Mouse (Mus musculus) brain, embryonic 18.5 days (tissue): ENCODE results near the gene Bri3bp.

Experiments used
- DNase-seq: peaks from one replicate; pipeline ENCODE4 v3.0.0-alpha.2; 2012; ENCODE audit warnings: low read depth, low spot score

The Bri3bp gene

DNA sequence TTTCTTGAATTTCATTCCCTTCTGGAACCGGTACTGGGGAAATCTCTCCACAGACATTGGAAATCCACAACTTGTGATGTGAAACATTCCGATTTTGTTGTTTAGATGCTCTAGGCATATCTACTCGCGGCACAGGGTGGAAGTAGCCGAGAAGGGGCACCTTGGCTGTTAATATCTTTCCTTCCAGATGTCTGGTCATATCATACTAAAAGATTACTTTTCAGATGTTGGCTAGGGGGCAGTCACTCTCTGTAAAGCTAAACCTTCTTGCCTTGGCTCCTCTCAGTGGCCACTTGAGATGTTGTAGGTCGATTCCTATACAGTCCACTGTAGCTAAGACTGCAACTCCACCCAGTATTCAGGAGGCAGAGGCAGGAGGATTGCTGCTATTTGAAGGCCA, 14.7 kb downstream of the Bri3bp start:
- no peak for DNase-seq

DNA sequence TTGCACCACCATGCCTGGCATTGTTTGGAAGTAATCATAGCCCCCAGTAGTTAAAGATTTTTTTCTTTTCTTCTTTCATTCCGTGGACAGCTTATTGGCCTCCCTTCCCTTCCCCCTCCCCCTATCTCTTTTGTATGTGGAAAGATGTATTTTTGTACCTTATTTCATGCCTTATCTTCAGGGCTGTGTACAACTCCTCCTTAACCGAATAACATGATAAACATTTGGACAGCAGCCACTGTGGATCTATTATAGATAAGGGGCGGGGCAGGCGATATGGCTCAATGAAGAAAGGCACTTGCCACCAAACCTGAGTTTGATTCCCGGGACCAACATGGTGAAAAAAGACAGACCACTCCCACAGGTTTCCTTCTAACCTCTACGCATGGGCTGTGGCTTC, 16.2 kb downstream of the Bri3bp start:
- DNase-seq, result no peak

DNA sequence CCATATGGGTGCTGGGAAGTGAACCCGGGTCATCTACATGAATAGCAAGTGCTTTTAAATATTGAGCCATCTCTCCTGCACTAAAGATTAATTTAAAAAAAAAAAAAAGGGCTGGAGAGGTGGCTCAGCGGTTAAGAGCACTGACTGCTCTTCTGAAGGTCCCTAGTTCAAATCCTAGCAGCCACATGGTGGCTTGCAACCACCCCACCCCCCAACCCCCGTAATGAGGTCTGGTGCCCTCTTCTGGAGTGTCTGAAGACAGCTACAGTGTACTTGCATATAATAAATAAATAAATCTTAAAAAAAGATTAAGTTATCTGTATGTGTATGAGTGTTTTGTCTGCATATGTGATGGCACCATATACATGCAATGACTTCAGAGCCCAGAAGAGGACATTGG, 19.2 kb downstream of the Bri3bp start:
- DNase-seq, result no peak

DNA sequence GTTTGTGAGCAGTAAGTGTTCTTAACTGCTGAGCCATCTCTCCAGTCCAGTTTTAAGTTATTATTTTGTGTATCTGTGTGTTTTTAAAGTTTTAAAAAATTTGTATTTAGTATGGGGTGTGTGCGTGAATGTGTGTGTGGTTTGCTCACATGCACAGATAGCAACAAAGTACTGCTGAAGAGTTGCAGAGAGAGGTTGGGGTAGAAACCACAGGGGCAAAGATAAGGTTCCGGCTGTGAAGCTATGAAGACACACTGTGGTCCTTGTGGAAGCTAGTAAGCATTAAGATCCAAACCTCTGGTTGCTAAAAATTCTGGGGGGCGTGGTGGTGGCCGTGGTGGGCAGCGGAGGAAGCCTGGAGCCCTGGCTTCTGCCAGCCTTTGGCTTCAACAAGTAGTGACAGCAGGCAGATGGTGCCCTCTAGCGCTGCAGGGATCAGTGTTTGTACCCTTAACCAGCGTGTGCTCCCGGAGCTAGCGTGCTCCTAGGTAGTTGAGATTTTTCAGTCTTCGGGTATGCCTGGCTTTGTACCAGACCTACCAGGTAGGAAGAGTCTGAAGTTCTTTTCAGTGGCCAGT, 20.6 kb downstream of the Bri3bp start:
- no peak for DNase-seq

DNA sequence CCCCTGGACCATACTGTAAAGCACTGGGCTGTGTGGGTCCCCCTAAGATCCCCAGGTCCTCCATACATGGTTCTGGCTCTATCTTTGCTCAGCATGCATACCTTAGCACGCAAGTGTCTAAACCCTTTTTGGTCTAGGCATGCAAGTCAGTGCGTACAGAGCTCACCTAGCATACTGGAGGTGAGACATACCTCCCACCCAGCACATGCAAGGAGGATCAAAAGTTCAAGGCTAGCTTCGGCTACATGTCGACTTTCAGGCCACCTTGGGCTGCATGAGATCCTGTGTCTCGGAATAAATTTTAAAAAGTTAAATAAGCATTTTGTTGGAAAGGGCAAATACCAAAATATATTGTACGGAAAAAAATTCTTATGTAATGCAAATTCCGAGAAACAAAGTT, 23.8 kb downstream of the Bri3bp start:
- no peak for DNase-seq

DNA sequence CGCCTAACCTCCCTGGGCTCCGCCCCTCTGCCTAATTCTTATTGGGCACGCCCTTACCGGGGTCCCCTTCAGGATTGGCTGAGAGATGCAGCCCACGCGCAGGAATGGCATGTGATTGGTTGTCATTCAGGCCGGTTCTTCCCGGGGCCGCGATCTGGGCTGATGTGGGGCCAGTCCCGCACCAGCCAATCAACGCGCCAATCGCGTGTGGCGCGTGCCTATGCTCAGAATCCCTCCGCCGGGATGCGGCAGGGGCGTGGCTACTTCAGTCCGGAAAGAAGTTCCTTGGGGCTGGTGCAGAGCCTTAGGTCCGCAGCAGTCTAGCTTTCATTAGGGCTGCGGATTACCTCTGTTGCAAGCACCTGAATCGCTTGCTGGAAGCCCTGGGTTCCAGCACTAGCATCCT, 24.3 kb downstream of the Bri3bp start:
- DNase-seq, result peak; percentile 94

DNA sequence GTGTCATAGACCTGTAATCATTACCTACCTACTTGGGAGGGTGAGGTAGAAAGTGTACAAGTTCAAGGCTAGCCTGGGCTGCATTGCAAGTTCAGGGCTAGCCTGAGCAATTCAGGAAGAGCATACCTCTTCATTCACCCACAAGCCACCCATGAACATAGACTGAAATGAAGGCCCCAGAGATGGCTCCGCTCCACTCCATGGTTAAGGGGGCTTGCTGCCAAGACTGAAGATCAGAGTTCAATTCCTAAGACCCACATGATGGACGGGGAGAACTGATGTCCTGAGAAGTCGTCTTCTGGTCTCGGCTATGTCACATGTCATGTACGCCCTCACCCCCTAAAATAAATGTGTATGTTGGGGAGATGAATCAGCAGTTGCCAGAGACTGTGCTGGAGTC, 25.1 kb downstream of the Bri3bp start:
- no peak for DNase-seq

DNA sequence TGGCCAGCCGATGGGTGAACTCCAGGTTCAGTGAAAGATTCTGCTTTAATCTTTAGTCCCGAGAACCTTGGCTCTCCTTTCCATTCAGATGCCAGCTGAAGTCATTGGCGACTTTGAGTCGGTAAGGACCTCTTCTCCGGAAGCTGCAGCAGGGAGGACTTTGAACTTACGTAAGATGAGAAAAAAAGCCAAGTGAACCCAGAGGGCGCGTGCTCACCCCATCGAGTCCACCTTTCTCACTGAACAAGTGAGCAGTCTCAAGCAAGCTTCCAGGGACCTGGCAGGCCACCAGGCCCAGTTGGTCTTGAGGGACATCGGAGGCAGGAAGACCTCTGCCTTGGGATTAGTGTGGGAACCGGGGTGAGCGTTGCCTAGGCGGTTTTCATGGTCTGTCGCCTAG, 25.9 kb downstream of the Bri3bp start:
- DNase-seq, result no peak

DNA sequence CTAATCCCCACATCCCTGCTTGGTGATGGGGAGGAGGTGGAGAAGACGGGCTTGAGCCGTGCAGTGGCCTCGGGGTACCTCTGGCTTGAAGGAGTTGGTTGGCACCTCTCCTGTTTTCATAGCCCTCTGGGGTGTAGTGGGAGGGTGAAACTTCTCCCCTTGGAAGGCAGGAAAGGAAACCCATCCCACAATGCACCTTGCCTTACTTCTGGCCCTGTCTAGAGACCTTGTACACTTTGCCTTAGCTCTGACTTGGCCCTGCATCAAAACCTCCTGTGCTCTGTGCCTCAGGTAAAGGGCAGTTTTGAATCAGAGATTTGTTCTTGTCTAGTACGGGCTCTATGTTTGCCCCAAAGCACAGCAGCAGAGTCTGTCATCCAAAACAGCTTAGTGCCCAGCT, 29.3 kb downstream of the Bri3bp start:
- DNase-seq, result no peak

DNA sequence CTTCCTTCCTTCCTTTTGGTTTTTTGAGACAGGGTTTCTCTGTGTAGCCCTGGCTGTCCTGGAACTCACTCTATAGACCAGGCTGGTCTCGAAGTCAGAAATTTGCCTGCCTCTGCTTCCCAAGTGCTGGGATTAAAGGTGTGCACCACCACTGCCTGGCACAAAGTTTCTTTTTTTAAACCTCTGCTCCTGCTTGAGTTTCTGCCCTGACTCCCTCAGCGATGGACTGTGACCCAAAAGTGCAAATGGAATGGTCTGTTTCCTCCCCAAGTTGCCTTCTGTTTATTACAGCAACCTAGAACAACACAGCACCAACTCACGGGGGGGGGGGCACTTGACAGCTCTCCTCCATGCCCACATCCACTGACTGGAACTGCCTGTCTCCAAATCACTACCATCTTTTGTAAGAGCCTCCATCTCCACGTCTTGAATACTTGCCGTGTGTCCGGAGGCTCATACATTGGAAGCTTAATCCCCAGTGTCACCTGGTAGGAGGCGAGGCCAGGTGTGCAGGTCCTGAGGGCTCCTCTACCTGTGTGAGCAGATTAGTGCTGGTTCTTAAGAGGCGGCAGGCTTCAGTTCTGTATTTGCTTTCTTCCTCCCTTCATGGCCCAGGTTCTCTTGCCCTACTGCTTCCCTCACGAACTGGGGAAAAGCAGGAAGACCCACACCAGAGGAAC, 31.6 kb downstream of the Bri3bp start:
- DNase-seq, result no peak

DNA sequence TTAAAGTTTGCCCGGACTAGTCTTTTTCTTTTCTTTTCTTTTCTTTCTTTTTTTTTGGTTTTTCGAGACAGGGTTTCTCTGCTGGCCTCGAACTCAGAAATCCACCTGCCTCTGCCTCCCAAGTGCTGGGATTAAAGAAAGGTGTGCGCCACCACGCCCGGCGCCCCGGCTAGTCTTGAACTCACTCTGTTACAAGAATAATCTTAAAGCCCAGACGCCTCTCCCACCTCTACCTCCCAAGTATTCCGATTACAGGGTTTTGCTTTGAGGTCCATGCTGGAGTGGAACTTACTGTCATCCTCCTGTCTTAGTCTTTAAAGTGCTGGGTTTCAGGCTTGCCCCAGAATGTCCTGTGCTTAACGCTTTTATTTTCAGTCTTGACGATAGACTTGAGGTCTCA, 33.7 kb downstream of the Bri3bp start:
- no peak for DNase-seq

DNA sequence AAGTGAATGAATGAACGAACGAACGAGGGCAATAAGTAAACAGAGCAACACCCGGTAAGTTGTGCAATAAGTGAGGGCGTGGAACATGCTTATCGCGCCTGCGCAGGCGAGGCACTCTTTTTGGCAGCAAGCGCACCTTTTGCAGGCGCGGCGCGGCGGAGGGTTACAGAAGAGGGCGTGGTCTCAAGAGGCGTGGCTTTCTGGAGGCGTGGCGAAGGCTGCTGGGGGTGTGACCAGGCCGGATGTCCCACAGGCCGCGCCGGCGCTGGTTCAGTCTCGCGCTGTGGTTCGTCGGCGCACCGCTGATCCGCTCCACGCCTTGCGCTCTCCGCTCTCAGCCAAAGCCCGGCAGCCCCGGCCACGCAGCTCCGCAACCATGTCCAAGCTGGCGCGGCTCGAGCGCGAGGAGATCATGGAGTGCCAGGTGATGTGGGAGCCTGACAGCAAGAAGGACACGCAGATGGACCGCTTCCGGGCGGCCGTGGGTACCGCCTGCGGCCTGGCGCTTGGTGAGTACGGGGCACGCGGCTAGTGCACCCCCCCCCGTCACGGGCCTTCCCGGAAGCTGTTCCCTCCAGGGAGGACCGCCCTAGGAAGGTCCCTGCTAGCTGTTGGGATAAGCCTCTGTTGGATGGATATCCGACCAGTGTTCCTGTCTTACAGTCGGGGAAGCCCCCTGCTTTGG, 34.4 kb downstream of the Bri3bp start, which contains the start of gene Aacs:
TSS of gene Aacs (plus strand) at position 214 of the 685 bp plus-strand sequence.
- DNase-seq, result peak; percentile 91

DNA sequence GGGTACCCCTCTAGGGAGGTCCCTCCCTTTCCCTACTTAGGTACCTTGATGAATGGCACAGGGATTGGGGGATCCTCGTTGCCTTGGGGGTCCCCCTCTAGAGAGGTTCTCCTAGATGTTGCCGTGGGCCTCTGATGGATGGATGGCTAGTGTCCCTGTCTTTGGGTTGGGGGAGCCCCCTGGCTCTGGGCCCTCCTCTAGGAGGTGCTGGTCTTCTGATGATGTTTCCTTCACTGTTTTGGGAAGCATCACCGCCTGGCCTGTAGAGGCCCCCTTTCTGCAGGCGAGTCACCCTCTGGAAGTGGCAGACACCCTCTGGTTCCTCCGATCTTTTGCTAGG, 34.9 kb downstream of the Bri3bp start:
- DNase-seq, result no peak

DNA sequence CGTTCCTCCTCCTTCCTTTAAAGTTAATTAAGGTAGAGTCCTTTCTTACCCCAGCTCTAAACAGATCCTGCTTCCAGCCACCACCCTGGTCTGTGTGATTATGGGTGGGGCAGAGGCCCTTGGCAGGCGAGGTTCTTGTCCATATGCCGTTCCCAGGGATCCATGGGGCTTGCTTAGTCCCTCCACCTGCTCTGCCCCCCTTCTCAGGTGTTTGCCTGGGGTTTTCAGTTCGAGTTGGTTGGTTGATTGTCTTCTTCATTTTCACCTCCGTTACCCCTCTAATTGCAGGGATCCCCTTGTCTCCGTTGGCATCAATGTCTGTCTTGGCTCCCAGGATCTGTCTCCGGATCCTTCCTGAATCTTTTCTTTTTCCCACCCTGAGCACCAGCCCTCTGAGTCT, 35.4 kb downstream of the Bri3bp start:
- DNase-seq, result no peak

DNA sequence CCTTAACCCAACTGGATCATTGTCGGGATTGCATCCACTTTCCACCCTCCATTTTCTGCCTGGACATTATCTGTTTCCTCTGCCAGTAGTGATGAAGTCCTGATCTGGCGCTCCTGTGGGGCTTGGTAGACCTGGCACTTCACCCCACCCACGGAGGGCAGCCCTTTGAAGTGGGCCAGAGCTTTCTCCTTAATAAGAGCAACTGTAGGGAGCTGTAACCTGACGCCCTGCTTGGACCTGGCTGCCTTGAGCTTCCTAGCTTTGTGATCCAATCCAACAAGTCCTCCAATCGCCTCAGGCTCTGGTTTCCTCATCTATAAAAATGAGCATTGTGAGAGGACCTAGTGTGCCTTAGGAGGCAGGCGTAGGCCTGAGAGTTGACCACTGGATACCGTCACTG, 36.2 kb downstream of the Bri3bp start:
- no peak for DNase-seq

DNA sequence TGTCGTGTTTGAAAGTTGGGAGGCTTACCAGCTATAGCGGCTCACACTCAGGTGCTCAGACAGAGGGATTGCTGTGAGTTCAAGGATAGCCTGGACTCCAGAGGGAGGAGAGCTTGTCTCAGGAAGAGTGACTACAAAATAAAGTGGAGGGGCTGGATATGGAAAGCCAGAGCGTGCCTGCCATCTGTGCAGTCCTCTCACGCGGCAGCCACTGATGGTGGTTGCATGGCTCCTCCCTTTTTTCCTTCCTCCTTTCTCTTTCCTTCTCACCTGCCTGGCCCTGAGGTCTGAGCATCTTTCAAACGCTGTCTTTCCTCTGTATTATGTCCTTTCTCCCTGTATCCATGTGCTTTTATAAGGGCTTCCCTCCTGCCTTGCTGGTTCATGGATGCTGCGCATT, 36.7 kb downstream of the Bri3bp start:
- no peak for DNase-seq

DNA sequence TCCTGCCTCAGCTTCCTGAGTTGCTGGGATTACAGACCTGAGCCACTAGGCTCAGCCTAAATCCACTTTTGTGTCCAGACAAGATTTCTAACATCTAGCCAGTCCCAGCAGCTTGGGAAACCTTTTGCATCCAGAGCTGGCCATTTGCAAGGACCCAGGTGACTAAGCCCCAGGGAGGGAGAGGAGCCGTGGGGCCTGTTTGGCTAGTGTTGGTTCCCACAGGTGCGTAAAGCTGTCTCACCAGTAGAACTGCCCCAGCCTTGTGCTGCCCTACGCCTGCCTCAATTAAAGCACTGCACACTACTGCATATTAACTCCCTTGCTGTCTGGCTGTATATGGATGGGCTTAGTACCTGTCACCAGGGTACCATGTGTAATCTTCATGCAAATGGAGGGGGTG, 38.0 kb downstream of the Bri3bp start:
- DNase-seq, result no peak

DNA sequence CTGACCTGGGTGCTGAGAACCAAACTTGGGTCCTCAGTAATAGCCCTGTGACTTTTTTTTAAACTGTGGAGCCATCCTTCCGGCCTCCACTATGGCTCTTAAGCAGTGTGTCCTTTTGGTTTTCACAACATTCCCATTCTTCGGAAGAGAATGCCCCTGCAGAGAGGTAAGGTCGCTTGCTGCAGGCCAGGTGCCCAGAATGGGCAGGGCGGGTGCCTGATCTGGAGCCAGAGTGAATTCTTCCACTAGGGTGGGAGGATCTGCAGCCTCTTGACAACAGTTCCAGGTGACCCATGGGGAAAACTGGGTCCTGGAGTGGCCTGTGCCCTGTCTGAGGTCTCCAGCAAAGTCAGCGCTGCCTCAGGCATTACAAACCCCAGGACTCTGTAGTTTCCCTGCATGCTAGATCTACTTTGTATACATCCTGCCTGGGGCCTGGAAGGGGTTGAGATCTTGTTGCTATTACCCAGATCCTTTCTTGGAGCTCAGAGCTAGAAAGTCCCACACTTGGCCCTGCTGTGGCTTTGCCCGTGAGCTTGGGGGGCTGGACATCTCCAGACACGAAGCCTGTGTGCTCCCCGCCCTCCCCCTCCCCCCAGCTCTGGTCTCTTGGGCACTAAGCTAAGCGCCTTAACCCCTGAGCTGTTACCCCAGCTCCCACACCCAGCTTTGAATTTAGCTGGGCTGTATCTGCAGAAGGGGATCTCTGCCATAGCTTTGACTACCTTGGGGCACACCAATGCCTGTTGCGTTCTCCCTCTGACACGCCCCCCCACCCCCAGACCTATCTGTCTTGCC, 39.3 kb downstream of the Bri3bp start:
- DNase-seq, result no peak

DNA sequence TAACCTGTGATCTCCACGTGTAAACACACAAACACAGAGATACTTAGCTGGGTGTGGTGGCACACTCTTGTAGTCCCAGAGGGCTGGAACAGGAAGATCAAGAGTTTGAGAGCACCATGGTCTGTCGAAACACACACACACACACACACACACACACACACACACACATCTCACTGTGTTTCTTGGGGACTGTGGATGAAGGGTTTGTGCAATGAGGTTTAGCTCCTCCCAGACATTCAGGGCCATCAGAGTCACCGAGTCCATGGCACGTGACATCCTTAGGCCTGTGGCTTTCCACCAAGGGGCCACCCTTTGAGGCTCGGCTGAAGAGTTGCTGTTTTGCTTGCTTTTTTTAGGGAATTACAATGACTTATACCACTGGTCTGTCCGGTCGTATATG, 41.1 kb downstream of the Bri3bp start:
- DNase-seq, result no peak

DNA sequence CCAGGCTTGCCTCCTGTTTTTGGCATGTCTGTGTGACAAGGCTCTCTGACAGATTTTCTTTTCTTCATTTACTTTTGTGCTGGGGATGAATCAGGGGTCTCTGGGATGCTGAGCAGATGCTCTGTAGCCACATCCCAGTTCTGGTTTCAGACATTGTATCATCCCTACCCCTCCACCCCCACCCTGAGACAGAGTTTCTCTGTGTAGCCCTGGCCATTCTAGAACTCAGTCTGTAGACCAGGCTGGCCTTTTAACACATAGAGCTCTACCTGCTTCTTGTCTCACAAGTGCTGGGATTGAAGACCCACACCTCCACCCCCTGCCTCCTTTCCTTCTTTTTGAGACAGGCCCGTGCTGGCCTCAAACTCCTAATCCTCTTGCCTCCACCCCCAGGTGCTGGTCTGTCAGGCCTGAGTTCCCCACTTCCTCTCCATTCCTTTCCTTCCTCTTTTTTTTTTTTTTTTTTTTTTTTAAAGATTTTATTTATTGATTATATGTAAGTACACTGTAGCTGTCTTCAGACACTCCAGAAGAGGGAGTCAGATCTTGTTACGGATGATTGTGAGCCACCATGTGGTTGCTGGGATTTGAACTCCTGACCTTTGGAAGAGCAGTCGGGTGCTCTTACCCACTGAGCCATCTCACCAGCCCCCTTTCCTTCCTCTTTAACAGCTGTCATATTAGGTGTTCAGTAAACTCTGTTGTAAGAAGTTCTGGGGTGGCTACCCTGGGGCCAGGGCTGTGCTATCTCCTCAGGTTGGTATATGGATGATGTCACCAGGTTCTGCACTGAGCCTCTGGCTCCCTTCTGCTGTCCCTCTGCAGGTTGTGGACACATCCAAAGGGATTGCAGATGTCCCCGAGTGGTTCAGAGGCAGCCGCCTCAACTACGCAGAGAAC, 42.6 kb downstream of the Bri3bp start:
- no peak for DNase-seq

DNA sequence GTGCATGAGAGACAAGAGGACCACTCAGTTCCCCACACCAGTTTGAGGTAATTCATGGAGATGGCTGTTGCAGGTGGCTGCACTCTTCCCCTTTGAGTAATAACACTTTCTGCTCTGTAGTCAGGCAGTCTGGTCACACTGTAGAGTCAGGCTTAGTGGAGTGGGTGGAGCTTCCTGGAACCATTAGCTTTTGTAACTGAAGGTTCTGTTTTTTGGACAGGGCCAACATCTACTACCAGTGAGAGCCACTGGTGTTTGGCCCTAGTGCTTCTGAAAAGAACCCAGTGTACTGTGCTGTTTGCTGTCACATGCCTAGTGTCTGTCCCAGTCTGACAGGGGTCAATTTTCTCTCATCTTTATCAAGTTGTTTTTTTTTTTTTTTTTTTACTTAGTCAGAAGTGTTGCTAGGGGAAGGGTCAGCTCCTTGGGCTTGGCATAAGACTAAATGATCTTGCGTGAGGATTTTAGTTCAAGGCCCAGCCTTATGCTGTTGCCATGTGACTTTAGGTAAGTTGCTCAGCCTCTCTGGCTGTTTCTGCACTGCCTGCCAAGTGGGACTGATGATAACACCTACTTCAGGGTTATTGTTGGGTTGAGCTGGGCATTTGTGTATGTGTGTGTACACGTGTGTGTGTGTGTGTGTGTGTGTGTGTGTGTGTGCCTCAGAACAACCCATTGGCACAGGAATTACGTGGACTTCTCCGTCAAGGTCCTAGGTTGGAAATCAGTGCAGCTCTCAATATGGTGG, 43.8 kb downstream of the Bri3bp start:
- no peak for DNase-seq
